Mouse (Mus musculus) cerebellum, adult (tissue): ENCODE results near the gene Mgst1.

Source experiments
- ATAC-seq: cut with Nextera tagmentation; 2 replicates; pipeline ENCODE4 v1.9.2; 2017; ENCODE audit warnings: mild to moderate bottlenecking, moderate library complexity, mixed read lengths; ENCODE audit not compliant: insufficient number of reproducible peaks, low FRiP score, low TSS enrichment

Gene Mgst1

DNA sequence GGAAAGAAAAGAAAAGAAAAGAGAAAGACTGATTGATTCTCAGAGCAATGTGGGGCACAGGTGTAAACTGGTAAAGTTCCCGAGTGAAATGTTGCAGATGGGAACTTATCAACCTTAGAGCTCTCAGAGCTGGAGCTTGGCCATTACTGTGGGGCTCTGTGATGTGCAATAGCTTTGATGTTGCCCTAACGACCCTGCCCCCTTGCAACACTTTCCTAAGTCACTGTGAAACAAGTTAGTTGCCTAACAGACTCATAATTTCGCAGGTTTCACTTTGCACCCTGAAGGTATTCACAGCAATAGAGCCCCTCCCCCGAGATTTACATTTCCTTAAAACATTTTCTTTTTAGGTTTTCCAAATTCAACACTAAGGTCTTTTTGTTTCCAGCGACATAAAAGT, at the start of gene Mgst1:
TSS of gene Mgst1 (plus strand) at position 387 of the 400 bp plus-strand sequence.
- no peak for ATAC-seq

DNA sequence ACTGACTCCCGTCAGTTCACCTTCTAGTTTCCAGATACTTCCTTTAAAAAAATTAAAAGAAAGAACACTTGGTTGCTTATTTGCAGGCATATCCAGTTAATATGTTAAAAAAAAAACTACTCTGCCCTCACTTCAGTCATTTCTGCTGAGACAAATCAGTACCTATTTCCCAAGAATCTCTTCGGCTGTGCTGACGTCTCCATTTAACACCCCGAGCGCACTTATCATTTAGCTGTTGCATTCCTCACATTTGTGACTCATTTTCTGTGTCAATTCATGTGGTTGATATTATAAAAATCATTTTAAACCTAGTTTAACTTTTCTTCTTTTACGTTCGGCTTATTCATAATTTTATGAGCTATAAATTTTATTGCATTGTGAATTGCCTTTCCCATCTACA, 47.7 kb upstream of the Mgst1 start:
- no peak for ATAC-seq

DNA sequence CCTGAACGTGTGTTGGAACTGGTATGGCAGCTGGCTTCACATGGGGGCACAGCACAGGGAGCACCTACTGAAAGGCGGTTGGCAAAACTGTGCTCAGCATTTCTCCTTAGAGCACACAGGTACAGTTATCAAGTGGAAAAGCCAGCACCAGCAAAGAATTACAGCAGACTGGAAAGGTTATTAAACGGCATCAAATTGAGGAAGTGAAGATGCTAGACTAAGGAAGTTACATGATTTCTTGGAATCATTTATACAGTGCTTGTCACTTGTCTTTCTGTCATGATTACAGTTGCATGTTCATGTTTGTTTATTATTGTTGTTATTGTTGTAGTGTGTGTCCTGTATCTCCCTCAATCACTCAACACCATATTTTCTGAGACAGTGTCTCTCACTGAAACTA, 45.1 kb upstream of the Mgst1 start:
- no peak for ATAC-seq

DNA sequence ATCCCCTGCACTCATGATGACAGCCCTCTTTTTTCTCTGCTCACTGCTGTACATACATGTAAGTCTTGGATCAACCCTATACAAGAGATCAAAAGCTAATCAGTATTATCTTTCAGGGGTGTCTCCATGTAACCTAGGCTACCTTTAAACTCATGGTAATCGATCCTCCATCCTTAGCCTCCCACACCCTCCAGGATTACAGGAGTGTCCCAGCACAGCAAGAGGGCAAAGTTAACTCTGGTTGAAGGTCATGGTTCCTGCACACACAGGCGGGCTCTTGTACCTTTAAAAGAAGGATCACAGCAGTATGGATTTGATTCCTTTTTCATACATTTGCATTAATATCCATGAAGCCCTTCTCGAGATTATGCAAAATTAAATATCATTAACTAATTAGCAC, 40.5 kb upstream of the Mgst1 start:
- no peak for ATAC-seq

DNA sequence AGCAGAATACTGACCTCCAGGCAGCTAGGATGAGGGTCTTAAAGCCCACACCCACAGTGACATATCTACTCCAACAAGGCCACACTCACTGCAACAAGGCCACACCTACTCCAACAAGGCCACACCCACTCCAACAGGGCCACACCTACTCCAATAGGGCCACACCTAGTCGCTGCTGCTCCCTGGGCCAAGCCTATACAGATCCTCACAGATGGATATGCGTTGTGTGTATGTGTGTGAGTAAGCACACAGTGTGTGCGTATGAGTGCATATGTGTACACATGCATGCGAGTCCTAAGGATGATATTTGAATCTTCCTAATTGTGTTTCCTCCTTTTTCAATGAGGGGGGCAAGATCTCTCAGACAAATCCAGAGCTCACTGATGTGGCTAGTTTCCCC, 38.3 kb upstream of the Mgst1 start:
- ATAC-seq, result no peak

DNA sequence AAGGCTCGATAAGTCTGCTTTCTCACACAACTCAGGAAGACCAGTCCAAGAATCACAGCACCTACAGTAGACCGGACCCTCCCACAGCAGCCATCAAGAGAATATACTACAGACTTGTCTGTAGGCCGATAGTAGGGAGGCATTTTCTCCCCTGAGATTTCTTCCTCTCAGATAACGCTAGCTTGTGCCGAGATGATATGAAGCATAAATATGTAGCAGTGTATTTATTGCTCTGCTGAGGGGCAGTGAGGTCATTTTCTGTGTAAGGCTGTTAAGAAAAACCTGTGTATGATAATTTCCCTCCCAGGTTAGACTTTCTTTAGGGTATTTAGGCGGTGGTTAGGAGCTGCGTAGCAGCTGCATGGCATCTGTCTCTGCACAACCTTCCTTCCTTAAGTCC, 37.2 kb upstream of the Mgst1 start:
- ATAC-seq, result no peak

DNA sequence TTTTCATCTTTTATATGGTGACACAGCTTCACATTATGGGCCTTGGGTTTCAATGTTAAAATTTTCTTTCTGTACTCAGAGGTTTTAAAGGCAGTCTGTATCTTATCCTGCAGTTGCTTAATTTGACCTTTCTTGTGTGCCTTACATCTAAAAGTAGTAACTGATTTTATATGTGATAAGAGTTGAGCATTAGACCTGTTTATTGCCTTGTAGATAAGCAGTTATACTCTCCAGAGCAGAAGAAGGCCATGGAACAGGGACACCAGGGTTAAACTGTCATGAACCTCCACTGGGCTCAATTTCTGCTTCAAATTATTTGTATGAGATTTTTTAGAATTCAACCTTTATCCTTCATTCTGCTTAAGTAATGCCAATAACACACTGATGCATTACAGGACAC, 35.6 kb upstream of the Mgst1 start:
- ATAC-seq, result no peak

DNA sequence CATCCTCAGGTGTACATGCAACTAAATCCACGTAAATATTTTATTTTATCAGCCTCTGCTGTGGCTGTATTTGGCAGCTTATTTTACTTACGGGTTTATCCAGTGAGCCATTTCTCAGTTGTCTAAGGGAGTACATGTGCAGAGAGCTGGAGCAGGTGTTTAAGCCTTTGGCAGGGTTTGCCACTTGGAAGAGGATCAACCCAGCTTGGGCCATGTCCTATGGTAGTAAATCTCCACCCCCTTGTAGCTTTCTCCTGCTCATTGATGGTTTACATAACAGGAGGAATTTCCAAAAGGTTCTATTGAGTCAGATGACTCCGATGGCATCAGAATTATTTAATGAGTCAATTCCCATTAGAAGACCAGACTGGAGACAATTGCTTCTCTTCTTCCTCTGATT, 22.6 kb upstream of the Mgst1 start:
- no peak for ATAC-seq

DNA sequence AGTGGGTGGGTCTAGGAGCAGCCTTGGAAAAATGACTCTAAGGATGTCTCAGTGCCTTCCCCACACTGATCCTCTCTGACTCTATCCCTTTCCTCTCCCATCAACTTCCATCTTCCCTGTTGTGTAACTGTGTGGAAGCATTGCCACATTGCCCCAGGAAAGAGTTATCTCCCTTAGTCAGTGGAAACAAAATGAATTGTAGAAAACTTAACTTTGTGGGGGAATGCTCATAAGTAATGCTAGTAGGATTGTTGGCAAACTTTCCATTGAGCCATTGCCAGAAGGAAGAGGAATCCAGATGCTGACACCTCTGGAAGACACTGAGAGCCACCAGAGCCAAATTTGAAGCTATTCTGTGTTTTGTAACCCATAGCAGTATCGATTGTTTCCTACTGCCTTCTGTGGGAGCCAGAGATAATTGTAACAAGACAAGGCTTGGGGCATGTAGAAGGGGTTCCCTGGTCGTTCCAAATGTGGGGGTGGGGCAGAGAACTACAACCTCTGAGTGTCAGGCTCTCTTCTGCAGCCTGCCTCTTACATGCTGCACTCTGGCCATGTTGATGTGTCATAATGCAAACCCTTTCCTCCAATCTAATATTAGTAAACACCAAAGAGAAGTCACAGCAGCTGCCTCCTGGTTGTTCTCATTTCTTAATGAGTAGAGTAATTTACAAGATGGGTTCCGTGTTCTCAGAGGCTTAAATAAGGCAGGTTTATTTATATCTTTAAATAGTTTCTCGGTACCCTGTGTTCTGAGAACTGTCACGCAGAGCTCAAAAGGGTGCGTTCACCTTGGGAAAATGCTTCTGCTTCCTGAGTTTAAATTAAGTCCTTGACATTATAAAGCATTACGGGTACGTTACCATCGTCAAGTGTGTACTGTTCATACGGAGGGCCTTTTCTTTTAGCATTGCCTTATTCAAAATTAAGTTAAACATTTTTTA, 11.5 kb upstream of the Mgst1 start:
- ATAC-seq, result no peak

DNA sequence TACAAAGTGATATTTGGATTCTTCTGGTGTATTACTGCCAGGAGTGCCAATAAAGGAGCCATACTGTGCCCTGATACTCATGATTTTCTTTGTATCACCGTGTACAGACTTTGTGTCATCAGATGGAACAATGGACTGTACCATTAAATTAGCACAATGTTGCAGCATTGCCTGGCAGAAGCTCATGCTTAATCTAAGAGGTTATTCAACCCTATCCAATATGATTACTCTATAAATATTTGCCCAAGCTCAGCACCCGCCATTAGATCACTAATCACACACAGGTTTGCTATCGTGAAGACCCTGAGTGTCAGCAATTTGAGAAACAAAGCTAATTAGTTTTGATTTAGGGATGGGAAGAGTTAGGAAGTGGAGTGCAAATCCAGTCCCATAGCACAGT, 9.6 kb upstream of the Mgst1 start:
- ATAC-seq, result no peak

DNA sequence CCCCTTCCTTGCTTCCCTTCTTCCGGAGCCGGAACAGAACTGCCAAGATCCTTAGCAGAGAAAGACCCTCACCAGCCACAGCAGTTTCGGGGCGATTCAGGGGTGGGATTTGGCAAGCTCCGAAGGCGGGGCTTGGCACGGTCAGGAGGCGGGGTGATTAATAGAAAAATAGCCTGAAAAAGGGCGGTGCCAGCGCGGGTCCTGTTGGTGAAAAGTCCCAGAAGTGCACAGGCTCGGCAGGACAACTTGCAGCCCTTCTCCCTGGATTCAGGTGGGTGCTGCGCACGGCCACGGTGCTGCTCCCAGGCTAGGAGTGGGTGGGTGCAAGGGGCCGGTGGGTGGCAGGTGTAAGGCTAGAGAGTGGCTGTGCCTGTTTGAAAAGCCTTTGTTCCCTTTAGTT, 220 bp downstream of the Mgst1 start:
- ATAC-seq, result no peak

DNA sequence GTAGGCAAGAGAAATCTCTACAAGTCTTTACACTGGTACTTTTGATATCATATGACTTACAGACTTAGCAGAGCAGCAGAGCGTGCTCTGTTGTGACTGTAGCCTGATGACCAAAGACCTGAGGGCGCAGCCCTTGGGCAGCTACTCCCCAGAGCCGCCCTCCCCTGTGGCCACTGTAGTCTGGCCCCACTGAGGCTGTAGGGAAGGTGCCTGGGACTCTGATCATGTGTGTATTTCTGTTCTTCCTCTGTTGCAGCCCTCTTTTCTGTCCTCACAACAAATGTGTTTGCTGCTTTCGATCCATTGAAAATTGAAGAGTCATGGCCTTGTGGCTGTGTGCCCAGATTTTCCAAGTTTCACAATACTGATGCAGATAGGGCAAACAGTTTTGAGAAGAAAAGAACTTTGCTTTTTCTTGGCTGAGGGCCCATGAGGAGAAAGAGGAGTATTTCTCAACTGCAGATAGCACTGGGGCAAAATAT, 1.0 kb downstream of the Mgst1 start:
- ATAC-seq, result no peak

DNA sequence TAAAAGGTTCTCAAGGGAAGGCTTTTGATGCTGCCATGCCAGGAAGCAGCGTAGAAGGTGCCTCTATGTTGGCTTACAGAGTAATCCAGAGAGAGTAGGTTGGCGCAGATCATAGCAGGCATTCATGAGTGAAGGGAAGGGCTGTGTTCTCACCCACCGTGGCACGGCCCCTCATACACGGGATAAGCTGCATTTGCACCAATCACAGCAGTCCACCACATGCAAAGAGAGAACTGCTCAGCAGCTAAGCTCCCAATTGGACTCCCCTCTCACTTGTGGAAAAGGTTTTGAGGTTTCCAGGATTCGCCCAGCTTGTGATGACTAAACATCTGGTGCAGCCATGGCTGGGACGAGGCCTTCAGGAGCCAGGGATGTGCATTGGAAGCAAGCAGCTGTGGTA, 2.5 kb downstream of the Mgst1 start:
- ATAC-seq, result no peak

DNA sequence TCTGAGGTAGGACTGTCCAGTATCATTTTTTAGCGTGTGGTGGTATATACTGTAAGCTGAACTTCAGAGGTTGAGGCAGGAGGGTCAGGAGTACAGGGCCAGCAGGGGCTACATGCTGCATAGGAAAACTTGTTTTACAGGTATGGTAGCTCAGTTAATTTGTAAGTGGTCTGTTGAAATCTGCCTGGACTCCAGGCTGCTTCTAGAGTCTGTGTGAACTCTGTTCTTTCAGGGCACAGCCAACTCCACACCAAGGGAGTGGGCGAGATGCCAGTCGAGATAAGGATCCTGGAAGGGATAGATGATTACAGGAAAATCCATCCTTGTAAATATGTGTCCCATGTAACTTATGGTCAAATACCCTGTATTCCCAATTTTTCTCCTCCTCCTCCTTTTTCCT, 3.3 kb downstream of the Mgst1 start:
- no peak for ATAC-seq

DNA sequence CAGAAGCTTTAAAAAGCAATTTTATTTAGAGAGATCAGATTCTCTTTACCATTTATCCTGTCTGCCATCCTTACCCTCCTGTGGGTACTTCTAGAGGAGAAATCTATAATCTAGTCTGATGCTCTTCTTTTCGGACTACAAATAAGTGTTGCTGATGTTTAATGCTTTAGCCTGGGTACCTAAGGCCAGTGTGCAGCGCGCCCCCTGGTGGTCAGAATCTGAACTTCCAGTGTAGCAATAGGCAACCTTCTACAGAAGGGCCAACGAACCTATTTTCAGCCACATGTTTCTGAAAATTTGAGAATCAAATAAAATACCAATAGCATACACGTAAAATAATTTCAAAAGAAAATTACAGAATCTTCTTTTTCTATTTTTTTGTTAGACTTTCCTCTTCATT, 13.0 kb downstream of the Mgst1 start:
- no peak for ATAC-seq

DNA sequence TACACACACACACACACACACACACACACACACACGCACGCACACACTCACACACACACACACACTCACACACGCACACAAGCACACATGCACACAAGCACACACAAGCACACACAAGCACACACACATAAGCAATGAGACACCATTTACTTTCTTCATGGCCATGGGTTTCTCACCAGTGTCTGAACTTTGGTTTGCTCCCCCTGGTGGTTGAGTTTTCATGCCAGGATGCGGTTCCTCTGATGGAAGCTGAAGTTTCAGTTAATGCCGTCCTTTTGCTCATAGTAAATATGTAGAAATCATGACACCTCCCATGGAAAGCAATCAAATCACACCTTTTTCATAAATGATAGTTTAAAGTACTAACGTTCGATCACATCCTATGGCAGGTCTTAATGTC, 23.8 kb downstream of the Mgst1 start:
- no peak for ATAC-seq

DNA sequence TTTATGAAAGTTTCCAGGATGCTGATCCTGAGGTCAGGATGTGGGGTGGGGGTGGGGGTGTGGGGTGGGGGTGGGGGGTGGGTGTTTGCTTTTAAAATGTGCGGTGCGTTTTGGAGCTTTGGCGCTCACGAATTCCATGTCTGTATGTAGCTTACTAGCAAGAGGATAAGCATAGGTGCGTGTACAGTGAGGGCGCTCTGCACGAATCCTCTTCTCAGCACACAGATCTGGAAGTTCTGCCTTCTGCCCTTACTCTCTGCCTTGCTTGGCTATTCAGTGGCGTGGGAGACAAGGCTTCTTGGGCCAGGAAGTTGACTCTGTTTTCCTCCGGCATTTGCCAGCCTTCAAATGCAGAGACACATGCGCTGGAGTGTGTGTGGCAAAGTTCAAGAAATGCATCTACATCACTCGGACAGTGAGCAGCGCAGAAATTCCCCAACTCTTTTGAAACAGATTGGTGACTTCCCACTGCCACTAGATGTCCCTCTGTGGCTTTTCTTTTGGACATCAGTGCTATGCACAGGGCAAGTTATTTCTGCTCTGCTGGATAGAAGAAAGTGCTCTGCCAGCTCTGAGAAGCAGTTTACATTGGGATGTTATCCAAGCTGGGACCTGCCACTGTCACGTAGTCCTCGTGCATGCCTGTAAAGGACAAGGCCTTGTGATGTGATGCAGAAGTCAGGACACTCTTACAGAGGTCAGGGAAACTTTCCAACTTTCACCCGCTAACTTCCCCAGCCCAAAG, 31.5 kb downstream of the Mgst1 start:
- 0 out of 2 replicates have a peak, but pooled peaks have one; percentile 31 for ATAC-seq
